Mouse (Mus musculus): Measurements from ENCODE around the gene Orm3.

GRCm38 (mm10) chr4:63338414-63339076, 17.4 kb upstream of the Orm3 start:
- TF ChIP-seq CTCF (IDR thresholded peaks at IDR 0.05; ENCODE audit: borderline replicate concordance, extremely low read depth, insufficient read depth, insufficient read length) = no peak
- no peak for TF ChIP-seq POLR2A (IDR thresholded peaks at IDR 0.05; ENCODE audit: borderline replicate concordance, extremely low read depth, insufficient read depth, insufficient read length, poor library complexity, severe bottlenecking)

Data from brain, embryonic 14.5 days (tissue).